Mouse (Mus musculus) hindbrain, embryonic 16.5 days (tissue): ENCODE results near the gene Zfp385c. TPM values are rescaled to one million over a fixed set of nuclear protein-coding genes. Genes with fewer than 3 reads are reported as not detected.
"Not testable (repeated sequence)": the region's sequence is repeated elsewhere in the genome, so short reads cannot be mapped to it uniquely, and the experiment has no call there.

Source experiments
- ATAC-seq: fragments of 200-750 bp; cut with Nextera tagmentation; 2 replicates; pipeline ENCODE4 v1.8.0; 2017; ENCODE audit warnings: moderate TSS enrichment, moderate library complexity
- H3K27ac ChIP-seq: fragments of 300-500 bp; sonication (generic); 2 replicates; pipeline ENCODE4 v1.5.1; 2014; ENCODE audit warnings: low read depth, mild to moderate bottlenecking, control low read depth, low read length, moderate library complexity
- H3K27me3 ChIP-seq: fragments of 300-500 bp; sonication (generic); replicated peaks from 2 replicates; pipeline ENCODE4 v1.6.1; 2014; ENCODE audit warnings: low read length; ENCODE audit not compliant: control insufficient read depth, insufficient read depth
- H3K36me3 ChIP-seq: fragments of 300-500 bp; sonication (generic); 2 replicates; pipeline ENCODE4 v1.6.1; 2014; ENCODE audit warnings: mild to moderate bottlenecking, low read length, moderate library complexity, mixed read lengths; ENCODE audit not compliant: control insufficient read depth, insufficient read depth
- H3K4me1 ChIP-seq: fragments of 300-500 bp; sonication (generic); 2 replicates; pipeline ENCODE4 v1.6.1; 2014; ENCODE audit warnings: low read depth, low read length; ENCODE audit not compliant: control insufficient read depth, insufficient read depth
- H3K4me2 ChIP-seq: fragments of 300-500 bp; sonication (generic); 2 replicates; pipeline ENCODE4 v1.6.1; 2014; ENCODE audit warnings: mild to moderate bottlenecking, low read length, control low read depth, moderate library complexity
- H3K4me3 ChIP-seq: fragments of 300-500 bp; sonication (generic); 2 replicates; pipeline ENCODE4 v1.5.1; 2014; ENCODE audit warnings: mild to moderate bottlenecking, low read length, control low read depth, moderate library complexity
- H3K9ac ChIP-seq: fragments of 300-500 bp; sonication (generic); 2 replicates; pipeline ENCODE4 v1.6.1; 2014; ENCODE audit warnings: low read depth, mild to moderate bottlenecking, control low read depth, low read length, moderate library complexity
- H3K9me3 ChIP-seq: fragments of 300-500 bp; sonication (generic); 2 replicates; pipeline ENCODE4 v1.6.1; 2014; ENCODE audit warnings: mild to moderate bottlenecking, low read length, moderate library complexity; ENCODE audit not compliant: control insufficient read depth
- WGBS: fragments of 180-500 bp; shearing (Covaris S2); extraction: QIAGEN DNeasy Blood & Tissue Kit; methylation state at CpG from one replicate; pipeline ENCODE4 v1.1.7; 2014; 5-methylcytosine and 5-hydroxymethylcytosine counted together
- polyA plus RNA-seq: library from polyadenylated mRNA; unstranded; fragments of >200 nt; fragmentation: Nextera tagmentation; extraction: Ambion mirVana; gene quantifications from 2 replicates; pipeline ENCODE4 v1.2.1, GENCODE M21; 2015

Gene Zfp385c
- polyA plus RNA-seq, 1 experiment from 2014 or later: 2.3 TPM

DNA sequence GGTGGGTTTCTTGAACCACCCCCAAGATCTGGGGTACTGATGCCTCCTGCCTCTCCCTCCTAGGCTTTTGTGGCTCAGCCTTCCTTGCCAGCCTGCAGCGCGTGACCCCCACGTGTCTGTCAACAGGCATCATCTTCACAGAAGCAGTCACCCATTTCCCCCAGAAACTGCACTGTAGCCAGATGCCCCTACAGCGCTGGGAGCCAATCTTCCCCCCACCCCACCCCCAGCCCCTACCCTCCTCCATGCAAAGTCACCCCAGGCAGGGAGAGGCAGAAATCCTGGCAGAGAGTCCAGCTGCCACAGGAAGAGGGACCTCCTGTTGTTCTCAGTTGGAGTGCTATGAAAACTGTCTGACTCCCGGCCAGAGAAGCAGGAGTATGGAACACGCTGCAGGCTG is 35.8 kb downstream of the Zfp385c start:
- WGBS: 12% methylated on average over 6 of the region's 6 CpGs

GRCm38 (mm10) chr11:100655589-100655988 is 36.7 kb downstream of the Zfp385c start:
- not testable (repeated sequence) for H3K27ac ChIP-seq, H3K4me2 ChIP-seq, H3K4me3 ChIP-seq, H3K36me3 ChIP-seq, H3K27me3 ChIP-seq, H3K4me1 ChIP-seq, H3K9ac ChIP-seq, ATAC-seq, H3K9me3 ChIP-seq
- WGBS: 57% methylated on average over 3 of the region's 3 CpGs

More for the DNA sequence above, 35.8 kb downstream of the Zfp385c start:
- Histone ChIP-seq H3K9ac (no peak overlapping the region), H3K27me3 (peaks cover 4% of the 10 kb centered on the region), H3K4me2 (no peak overlapping the region), H3K4me1 (no peaks in the 10 kb centered on the region; the same call in 1 of the 2 replicates), H3K4me3 (no peak overlapping the region), H3K9me3 (no peaks in the 10 kb centered on the region), H3K27ac (no peak overlapping the region), H3K36me3 (no peaks in the 10 kb centered on the region)
- ATAC-seq: peak; percentile 52; the same call in 1 of the 2 replicates

- Histone ChIP-seq H3K4me3 (no peak overlapping the region), H3K9ac (no peak overlapping the region), H3K9me3 (no peaks in the 10 kb centered on the region), H3K4me2 (no peak overlapping the region), H3K27me3 (peaks cover 19% of the 10 kb centered on the region), H3K36me3 (no peaks in the 10 kb centered on the region), H3K4me1 (no peaks in the 10 kb centered on the region), H3K27ac (no peak overlapping the region)
- WGBS: 28% methylated on average over 3 of the region's 3 CpGs
- no peak for ATAC-seq
These were observed 40.5 kb downstream of the Zfp385c start for GRCm38 (mm10) chr11:100651748-100652147.

DNA sequence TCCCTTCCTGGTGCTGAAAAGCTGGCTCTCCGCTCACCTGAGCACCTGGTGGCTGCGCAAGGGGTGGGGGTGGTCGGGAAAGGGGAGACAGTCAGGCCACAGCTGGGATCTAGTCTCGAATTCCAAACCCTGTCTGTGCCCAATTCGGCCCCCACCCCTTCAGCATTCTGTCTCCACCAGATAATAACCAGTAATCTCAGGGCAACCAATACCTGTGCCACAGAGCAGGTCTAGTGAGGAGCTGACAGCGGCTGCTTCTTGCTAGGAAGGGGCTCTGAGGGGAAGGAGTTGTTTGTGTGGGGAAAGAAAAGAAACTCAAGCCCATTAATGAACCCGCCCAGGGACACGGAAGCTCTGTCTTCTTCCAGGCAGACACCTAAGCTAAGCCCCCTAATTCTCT is 41.0 kb downstream of the Zfp385c start:
- WGBS: 25% methylated on average over 8 of the region's 8 CpGs
- H3K4me1 ChIP-seq: no peaks in the 10 kb centered on the region
- H3K4me3 ChIP-seq: no peak overlapping the region
- H3K4me2 ChIP-seq: no peak overlapping the region
- no peaks in the 10 kb centered on the region for H3K9me3 ChIP-seq
- H3K27me3 ChIP-seq: peaks cover 19% of the 10 kb centered on the region
- no peak overlapping the region for H3K9ac ChIP-seq
- H3K27ac ChIP-seq: no peak overlapping the region
- H3K36me3 ChIP-seq: no peaks in the 10 kb centered on the region
- no peak for ATAC-seq

DNA sequence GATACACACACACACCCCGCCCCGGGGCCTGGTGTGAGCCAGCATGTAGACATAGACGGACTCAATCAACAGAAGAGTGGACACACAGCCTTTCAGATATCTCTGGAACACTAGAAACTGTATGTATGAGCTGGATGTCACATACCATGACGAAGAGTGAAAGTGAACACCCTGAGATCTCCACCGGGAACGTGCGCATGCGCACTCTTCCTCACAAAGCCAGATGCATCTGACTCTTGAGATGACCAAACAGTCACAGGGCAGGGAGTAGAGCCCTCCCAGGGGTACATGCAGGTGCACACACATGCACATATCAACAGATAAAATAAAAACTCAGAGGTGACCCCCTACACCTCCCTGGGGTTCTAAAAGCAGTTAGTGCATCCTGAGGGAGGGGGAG is 43.9 kb downstream of the Zfp385c start:
- H3K9ac ChIP-seq: no peak overlapping the region
- 89% methylated on average over 8 of the region's 8 CpGs for WGBS
- no peaks in the 10 kb centered on the region for H3K4me1 ChIP-seq
- no peak for ATAC-seq
- no peak overlapping the region for H3K4me2 ChIP-seq
- no peak overlapping the region for H3K4me3 ChIP-seq
- H3K9me3 ChIP-seq: no peaks in the 10 kb centered on the region
- peaks cover 19% of the 10 kb centered on the region for H3K27me3 ChIP-seq
- H3K36me3 ChIP-seq: no peaks in the 10 kb centered on the region
- no peak overlapping the region for H3K27ac ChIP-seq

DNA sequence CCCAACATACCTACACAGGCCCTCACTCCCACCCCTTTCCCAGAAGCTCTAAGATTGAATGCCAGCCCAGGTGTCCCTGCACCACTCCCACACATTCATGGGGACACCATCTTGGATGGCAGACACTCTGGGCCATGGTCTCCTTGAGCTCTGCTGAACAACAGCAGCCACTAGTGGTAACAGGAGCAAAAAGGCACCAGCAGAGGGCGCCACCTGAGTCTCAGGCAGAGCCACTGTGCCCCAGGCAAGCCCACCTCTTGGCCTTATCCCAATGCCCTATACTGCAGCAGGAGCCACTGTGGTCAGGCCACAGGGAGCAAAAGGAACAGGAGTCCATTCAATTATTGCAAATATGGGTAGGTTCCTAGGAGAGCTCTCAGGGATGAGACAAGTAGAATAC is 46.0 kb downstream of the Zfp385c start:
- WGBS: 14% methylated on average over 1 of the region's 1 CpGs
- peaks cover 14% of the 10 kb centered on the region for H3K27me3 ChIP-seq
- H3K9ac ChIP-seq: no peak overlapping the region
- H3K27ac ChIP-seq: no peak overlapping the region
- H3K9me3 ChIP-seq: no peaks in the 10 kb centered on the region
- H3K36me3 ChIP-seq: no peaks in the 10 kb centered on the region
- H3K4me3 ChIP-seq: no peak overlapping the region
- no peak for ATAC-seq
- H3K4me1 ChIP-seq: no peaks in the 10 kb centered on the region
- no peak overlapping the region for H3K4me2 ChIP-seq

GRCm38 (mm10) chr11:100643612-100644575 is 48.4 kb downstream of the Zfp385c start:
- WGBS: 52% methylated on average over 14 of the region's 15 CpGs
- no peak overlapping the region for H3K27ac ChIP-seq
- no peak for ATAC-seq
- H3K27me3 ChIP-seq: no peaks in the 10 kb centered on the region
- peaks cover 8% of the 10 kb centered on the region for H3K4me1 ChIP-seq
- no peaks in the 10 kb centered on the region for H3K9me3 ChIP-seq
- H3K4me3 ChIP-seq: no peak overlapping the region
- H3K4me2 ChIP-seq: no peak overlapping the region
- no peak overlapping the region for H3K9ac ChIP-seq
- no peaks in the 10 kb centered on the region for H3K36me3 ChIP-seq

- Histone ChIP-seq H3K4me3 (peak overlapping the region; percentile 44), H3K27ac (peak overlapping the region; percentile 32; the same call in 1 of the 2 replicates), H3K36me3 (no peaks in the 10 kb centered on the region), H3K9me3 (no peaks in the 10 kb centered on the region), H3K27me3 (no peaks in the 10 kb centered on the region), H3K4me1 (peaks cover 8% of the 10 kb centered on the region), H3K9ac (peak overlapping the region; percentile 70), H3K4me2 (peak overlapping the region; percentile 65)
- peak; percentile 89 for ATAC-seq
- 6% methylated on average over 52 of the region's 52 CpGs for WGBS
These were observed 51.9 kb downstream of the Zfp385c start for GRCm38 (mm10) chr11:100640159-100640906.

- Histone ChIP-seq H3K4me1 (no peaks in the 10 kb centered on the region), H3K4me2 (no peak overlapping the region), H3K36me3 (no peaks in the 10 kb centered on the region), H3K9me3 (no peaks in the 10 kb centered on the region), H3K4me3 (no peak overlapping the region), H3K9ac (no peak overlapping the region), H3K27ac (no peak overlapping the region), H3K27me3 (no peaks in the 10 kb centered on the region)
- 69% methylated on average over 7 of the region's 7 CpGs for WGBS
- ATAC-seq: no peak
These were observed 57.7 kb downstream of the Zfp385c start for GRCm38 (mm10) chr11:100634530-100634929.
